Mouse (Mus musculus) G1E (cell line): Measurements from ENCODE around the gene Antxrl.

Source experiments
- CTCF ChIP-seq: IDR thresholded peaks from 2 replicates; pipeline ENCODE4 v1.5.1; 2012; ENCODE audit warnings: low read depth, low read length, inconsistent platforms, mixed read lengths
- GATA1 ChIP-seq: IDR thresholded peaks from 2 replicates; pipeline ENCODE4 v1.6.1; 2012; ENCODE audit warnings: borderline replicate concordance, low read length, inconsistent platforms, mixed read lengths
- GATA2 ChIP-seq: IDR thresholded peaks from 2 replicates; pipeline ENCODE4 v1.6.1; 2012; ENCODE audit warnings: low read depth, low read length, inconsistent platforms, borderline replicate concordance
- POLR2AphosphoS5 ChIP-seq: IDR thresholded peaks from 2 replicates; pipeline ENCODE4 v1.6.1; 2012; ENCODE audit warnings: low read depth, low read length, inconsistent platforms; ENCODE audit not compliant: insufficient replicate concordance
- TAL1 ChIP-seq: conservative IDR thresholded peaks from 2 replicates; pipeline ENCODE4 v1.6.1; 2012; ENCODE audit warnings: low read depth, low read length, inconsistent platforms, mixed read lengths

DNA sequence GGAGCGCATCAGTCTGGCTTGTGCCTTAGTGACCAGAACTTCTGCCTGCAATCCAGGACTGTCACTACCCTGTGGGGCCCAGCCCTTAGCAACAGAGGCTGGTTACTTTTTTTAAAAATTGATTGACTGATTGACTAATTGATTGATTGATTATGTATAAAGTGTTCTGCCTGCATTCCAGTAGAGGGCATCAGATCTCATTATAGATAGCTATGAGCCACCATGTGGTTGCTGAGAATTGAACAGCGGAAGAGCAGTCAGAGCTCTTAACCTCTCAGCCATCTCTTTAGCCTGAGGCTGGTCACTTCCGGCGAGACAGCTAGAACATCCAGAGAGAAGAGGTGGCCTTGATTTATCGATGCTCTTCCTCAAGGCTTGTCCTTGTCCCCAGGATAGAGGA, 24.7 kb downstream of the Antxrl start:
- TF ChIP-seq CTCF (no peak), TAL1 (no peak), GATA1 (no peak), GATA2 (no peak), POLR2AphosphoS5 (no peak)
